Mouse (Mus musculus) heart, postnatal 0 days (tissue): ENCODE results near the gene Mns1.

Source experiments
- CTCF ChIP-seq: IDR thresholded peaks from 2 replicates; pipeline ENCODE4 v1.5.1; 2016; ENCODE audit warnings: antibody characterized with exemption, control low read depth, low read depth
- EP300 ChIP-seq: IDR thresholded peaks from 2 replicates; pipeline ENCODE4 v1.6.1; 2016; ENCODE audit warnings: antibody characterized with exemption, low read depth

DNA sequence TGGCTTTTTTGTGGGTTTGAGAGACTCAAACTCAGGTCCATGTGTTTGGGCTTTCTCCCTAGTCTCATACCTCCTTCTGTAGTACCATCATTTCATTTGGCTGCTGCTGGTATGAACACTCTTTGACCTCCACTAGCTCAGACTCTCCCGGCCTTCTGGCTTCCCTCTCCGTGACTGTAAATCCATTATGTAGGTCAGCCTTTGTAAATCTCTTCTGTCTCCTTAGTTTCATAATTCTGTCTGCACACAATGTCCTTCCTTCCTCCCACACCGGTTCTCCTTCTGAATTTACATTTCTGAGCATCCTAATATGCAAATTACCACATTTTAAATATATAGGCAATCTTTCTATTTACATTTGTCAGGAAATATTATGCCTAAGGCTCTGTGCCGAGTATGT is 9.9 kb upstream of the Mns1 start:
- TF ChIP-seq EP300 (no peak), CTCF (no peak)
